Mouse (Mus musculus) frontal cortex, postnatal 36 days (tissue): ENCODE measurements around the gene C530008M17Rik.

ENCODE experiments used
- DNase-seq, 2 experiments: peaks; one replicate each; pipeline ENCODE4 v3.0.0; 2022; ENCODE audit warnings: low spot score in 2 of 2

The C530008M17Rik gene

GRCm38 (mm10) chr5:76702646-76703045 lies 46.3 kb downstream of the C530008M17Rik start:
- no peak for DNase-seq

DNA sequence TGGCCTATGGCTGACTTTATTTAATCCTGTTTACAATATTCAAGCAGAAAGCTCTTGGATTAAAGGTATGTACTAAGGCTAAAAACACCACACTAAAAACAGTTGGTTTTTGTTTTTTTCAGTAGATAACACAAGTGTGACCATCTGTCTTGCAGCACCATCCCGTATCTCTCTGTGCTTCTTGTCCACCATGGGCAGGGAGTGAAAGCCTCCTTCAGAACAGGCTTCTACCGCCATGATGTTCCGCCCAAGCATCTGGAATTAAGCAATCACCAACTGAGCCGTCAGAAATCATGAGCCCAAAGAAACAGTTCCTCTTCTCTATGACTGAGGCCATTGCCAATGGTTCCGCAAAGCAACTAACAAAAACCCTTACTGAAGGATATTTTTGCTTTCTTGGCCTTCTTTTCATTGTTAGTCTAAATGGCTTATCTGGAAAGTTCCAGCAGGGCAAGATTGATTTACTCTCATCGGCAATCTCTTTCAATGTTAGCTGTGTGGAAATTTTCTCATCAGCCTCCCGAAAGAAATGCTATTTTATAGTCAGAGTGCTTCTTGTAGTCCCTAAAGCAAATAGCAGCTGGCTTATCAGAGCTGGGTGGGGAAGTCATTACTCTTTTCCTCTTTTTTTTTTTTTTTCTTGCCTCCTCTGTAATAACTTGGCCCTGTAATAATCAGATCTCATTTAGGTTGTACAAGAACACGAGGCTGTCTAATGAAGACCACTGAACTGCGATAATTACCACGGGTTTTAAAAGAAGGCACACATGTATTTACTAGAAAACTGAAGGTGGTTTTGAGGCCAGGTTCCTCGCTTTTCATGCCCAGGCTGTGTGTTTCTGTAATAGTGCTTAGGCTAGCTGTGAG lies 49.2 kb downstream of the C530008M17Rik start:
- DNase-seq, result no peak

DNA sequence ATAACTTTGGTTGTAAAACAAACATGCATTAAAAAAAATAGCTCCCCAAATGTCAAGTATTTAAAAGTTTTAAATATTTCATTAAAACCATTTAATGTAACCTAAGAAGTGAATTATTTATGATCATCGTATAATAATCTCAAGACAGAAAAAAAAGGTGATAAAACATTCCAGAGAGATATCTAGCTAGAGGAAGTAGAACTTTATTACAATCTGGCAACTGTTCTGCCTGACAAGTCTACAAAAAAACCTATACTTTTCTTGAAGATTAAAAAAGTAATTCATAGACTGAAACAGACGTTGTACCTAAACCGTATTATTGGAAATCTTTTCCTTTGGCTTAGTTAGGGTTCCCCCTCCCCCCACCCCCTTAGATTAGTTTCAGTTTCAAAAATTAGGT lies 50.8 kb downstream of the C530008M17Rik start:
- DNase-seq, result no peak

DNA sequence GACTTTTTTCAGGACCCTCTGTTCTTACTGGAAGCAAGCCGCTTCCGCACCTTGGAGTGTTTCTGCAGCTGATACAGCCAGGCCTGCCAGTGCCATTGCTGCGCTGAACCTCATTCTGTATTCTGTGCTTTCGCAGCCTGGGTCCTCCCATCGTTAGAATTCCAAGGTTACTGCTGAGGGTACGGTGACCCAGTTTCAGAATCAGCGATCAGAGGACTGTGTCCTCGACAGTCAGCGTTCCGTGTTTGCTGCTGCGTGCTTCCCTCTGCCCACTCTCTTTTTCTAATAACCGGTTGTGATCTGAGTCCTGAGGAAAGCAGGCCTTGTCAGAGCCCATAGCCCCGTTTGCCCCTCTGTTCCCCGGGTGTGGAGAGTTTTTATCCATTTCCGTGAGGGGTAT lies 51.7 kb downstream of the C530008M17Rik start:
- DNase-seq, result no peak

- DNase-seq, result no peak
Measured at GRCm38 (mm10) chr5:76713743-76714142, 57.4 kb downstream of the C530008M17Rik start.

DNA sequence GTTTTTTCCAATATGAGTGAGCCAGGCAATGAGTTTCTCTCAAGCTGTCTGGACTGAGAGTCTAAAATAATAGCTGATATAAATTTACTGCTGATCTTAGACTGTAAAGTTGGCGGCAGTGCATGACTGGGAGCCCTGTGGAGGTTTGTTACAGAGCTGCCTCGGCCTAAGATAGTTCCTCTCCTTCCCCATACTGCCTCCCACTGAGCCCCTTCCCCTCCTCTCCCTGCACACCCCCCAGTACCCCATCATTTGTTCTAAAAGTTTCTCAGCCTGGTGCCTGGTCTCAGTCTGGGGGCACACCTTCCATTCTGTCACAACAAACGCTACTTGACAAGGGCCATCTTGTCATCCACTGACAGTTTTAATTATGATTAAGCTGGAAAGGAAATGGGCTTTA lies 63.6 kb downstream of the C530008M17Rik start:
- DNase-seq, result no peak

DNA sequence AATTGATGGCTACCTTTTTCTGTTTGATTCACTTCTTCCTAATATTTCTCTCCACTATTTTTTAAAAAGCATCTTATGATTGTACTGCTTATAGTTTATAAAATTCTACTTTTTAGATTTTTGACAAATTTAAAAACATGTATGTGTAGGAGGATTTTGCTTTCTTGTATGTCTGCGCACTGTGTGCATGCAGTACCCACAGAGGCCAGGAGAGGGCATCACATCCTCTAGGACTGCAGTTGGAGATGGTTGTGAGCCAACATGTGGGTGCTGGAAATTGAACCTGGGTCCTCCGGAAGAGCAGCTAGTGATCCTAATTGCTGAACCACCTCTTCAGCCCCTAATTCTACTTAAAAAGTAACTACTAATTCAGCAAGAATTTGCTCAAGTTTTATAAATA lies 68.6 kb downstream of the C530008M17Rik start:
- no peak for DNase-seq

DNA sequence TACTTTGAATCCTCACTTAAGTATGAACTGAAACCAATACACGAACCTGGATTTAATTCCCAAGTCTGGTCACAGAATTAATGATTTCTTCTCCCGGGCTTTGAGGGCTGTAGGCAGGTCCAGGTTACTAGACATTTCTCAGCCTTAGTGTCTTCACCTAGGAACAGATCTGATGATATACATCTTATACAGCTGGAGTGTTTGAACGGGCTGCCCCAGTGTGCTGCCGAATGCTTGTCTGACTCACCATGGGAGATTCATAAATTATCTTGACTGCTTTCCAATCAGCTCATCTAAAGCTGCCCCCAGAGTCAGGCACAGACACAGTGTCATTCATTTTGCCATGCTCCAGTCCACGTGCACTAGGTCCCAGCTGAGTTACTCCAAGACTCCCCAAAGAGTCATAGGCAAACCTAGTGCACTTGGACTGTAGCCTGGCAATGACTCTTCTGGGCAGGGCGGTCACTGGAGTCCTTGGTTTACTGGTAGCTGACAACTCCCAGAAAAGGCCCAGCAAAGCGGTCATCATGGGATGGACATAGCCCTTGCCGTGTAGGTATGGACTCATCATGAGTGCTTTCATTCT lies 70.3 kb downstream of the C530008M17Rik start:
- no peak for DNase-seq

DNA sequence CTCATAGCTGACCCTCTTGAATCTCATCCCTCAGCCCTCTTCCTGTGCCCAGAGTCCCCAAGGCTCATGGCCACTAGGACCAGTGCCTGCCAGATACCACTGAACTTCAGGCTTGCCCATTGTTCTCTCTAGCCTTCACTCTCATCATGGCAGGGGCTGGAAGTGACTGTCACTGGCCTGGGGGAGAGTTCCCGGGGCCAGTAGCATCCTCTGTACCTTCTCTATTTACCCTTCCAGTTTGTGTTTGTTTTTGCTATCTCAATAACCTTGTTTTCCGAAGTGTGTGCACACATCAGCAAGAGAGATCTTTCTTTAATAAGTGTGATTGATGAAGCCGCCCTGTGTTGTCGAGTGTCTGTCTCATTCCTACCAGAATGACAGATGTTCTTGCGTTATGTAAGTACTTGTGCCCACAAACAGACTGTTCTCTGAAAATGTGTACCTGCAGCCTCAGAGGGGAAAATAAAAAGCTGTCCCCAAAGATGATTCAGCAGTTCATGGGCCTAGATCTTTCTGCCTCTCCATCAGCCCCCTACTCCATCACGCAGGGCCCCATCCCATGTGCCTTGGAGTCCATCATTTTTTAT lies 76.8 kb downstream of the C530008M17Rik start:
- DNase-seq, result peak in 1 of 2 experiments; percentile 12

DNA sequence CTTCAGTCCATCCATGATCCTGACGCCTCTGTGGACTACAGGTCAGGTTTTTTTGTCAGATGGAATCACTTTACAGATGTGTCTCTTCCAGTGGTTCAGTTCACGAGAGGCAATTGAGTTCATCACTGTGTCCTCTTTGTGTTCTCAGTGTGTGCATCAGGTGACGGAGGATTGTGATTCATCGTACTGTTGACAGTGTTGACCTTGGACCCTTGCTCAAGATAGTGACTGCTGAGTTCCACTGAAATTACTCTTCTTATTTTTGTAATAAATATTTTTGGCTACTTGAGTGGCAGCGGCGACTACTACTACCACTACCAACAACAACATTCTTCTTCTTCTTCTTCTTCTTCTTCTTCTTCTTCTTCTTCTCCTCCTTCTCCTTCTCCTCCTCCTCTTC lies 85.2 kb downstream of the C530008M17Rik start:
- no peak for DNase-seq

DNA sequence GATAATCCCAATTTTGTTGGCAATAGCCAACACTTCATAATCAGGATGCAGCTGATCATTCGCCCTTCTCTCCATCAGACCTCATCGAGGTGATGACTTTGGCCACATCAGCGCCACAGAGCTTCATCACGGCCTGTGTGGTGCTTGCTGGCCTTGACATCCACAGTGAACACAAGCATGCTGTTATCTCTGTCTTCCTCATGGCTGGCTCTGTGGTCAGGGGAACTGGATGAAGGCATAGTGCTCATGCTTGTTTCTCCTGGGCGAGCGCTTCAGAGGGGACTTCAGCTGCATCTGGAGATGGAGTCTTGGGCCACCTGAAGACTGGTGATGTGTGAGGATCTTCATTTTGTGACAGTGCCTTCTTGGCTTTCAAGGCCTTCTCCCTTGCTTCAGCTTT lies 85.8 kb downstream of the C530008M17Rik start:
- no peak for DNase-seq

DNA sequence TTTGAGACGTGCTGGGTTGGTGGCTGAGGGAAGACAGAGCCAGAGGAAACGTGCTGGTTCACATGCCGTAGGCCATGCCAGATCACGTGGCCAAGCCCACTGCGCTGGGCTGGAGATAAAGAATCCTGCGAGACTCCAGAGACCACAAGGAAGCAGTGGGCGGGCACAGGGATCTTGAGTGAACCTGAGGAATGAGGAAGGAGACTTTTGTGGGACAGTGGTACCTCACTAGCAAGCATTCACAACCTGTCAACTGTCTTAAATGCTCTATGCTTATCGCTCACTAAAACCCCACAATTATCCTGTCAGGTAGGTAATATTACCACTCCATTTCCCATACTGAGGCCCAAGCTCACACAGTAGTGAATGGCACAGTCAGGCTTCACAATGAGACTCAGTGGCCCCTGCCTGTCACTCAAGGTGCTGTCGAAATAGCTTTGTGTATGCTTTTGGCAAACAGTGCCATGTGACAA lies 88.5 kb downstream of the C530008M17Rik start:
- no peak for DNase-seq

- peak in 1 of 2 experiments; percentile 26 for DNase-seq
Measured at GRCm38 (mm10) chr5:76747851-76748250, 91.5 kb downstream of the C530008M17Rik start.

DNA sequence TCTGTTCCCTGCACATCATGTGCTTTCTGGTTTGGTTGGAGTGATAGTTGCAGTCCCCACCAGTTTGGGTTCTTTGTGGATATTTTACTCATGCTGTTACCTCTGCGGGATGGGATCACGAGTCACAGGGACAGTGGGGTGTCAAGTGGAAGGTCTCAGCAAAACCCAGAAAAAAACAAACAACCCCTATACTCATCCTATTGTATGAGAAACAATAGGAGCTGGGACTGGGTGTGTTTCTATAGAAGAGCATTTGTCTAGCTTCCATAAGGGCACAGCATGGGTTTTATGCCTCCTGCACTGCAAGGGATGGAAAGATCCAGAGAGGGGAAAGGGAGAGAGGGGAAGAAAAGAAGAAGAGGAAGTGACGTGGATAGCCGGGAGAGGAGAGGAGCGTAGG lies 96.0 kb downstream of the C530008M17Rik start:
- DNase-seq, result no peak

GRCm38 (mm10) chr5:76760349-76760748 lies 104.0 kb downstream of the C530008M17Rik start:
- DNase-seq, result no peak

GRCm38 (mm10) chr5:76762030-76762698 lies 105.9 kb downstream of the C530008M17Rik start:
- no peak for DNase-seq

DNA sequence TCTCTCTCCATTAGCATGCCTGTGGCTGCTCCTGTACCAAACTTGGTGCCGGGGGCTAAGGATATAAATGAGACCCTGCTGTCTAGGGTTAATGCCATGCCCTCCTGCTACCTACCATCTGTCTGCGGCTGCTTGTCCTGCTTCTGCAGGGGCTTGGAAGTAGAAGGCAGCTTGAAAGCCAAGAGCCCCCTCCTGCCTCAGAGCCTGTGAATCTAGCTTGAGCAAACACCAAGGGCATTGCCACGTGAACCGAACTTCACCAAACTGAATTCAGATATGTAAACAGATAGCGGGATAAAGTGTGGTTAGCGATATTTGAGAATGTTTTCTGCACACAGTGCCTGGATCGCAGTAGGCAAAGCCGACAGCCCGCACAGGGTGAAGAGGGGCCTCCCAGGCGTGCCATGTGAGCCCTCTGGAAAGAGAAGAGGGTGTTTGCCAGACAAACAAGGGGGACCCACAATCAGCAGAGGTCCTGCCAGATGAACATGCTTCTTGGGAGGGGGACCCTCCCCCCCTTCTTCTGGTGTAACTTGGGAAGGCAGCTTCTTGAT lies 106.9 kb downstream of the C530008M17Rik start:
- no peak for DNase-seq

DNA sequence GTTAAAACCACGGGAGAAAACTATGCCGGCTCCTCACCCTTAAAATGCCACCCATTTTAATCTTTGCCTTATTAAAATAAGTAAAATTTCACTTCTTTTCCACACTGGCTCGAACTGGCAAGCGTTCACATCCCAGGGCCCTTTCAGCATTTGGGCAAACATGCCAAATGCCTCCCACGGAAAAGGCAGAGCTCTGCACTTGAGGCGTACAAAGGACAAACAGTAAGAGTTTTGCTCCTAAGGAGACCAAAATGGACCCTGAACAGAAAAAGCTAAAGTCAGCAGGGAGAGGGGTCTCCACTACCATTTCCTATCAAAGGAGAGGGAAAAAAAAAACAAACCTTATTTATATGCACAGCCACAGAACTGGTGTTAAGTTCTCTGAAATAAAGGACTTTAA lies 107.4 kb downstream of the C530008M17Rik start:
- no peak for DNase-seq

- no peak for DNase-seq
Measured at GRCm38 (mm10) chr5:76769014-76769413, 112.7 kb downstream of the C530008M17Rik start.

DNA sequence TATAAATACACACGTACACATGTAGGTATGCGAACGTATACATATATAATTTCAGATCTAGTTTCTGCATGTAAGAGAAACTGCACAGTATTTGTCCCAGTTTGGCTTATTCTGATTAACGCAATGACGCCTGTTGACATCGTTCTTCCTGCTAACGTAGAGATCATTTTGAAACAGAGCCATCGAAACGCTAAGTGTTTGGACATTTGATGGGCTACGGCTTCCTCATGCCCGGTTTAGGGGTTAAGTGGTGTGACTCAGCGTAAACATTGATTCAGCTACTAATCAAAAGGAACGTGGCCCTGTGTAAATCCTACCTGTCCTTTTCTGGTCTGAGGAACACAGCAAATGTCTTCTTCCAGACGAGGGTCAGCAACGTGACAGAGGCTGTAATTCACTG lies 113.3 kb downstream of the C530008M17Rik start:
- no peak for DNase-seq

GRCm38 (mm10) chr5:76771371-76771770 lies 115.1 kb downstream of the C530008M17Rik start:
- no peak for DNase-seq

GRCm38 (mm10) chr5:76772831-76773230 lies 116.5 kb downstream of the C530008M17Rik start:
- no peak for DNase-seq
